Mouse (Mus musculus) ES-E14 (cell line): ENCODE results near the gene Paqr4.

ENCODE experiments used
- HCFC1 ChIP-seq: IDR thresholded peaks from 2 replicates; pipeline ENCODE4 v1.6.1; 2012; ENCODE audit warnings: low read length, inconsistent platforms, borderline replicate concordance; ENCODE audit not compliant: insufficient read depth
- ZNF384 ChIP-seq: IDR thresholded peaks from 2 replicates; pipeline ENCODE4 v1.6.1; 2012; ENCODE audit warnings: low read depth, low read length, inconsistent platforms

- TF ChIP-seq ZNF384: no peak
- TF ChIP-seq HCFC1: no peak
Measured at GRCm38 (mm10) chr17:23773676-23774075, 33.0 kb upstream of the Paqr4 start.
